Mouse (Mus musculus) liver, postnatal 0 days (tissue): Measurements from ENCODE around the gene Rasgef1b. TPM values are rescaled to one million over a fixed set of nuclear protein-coding genes. Genes with fewer than 3 reads are reported as not detected.

Experiments
- ATAC-seq: fragments of 200-750 bp; cut with Nextera tagmentation; 2 replicates; pipeline ENCODE4 v1.8.0; 2017; ENCODE audit warnings: mild to moderate bottlenecking, moderate library complexity
- DNase-seq: peaks from one replicate; pipeline ENCODE4 v3.0.0-alpha.2; 2016
- H3K27ac ChIP-seq: fragments of 300-500 bp; sonication (generic); 2 replicates; pipeline ENCODE4 v1.5.1; 2014; ENCODE audit warnings: antibody characterized with exemption, moderate library complexity, mild to moderate bottlenecking, low read depth
- H3K27me3 ChIP-seq: fragments of 300-500 bp; sonication (generic); 2 replicates; pipeline ENCODE4 v1.6.1; 2014; ENCODE audit warnings: low read length, control low read depth, mixed read lengths; ENCODE audit not compliant: insufficient read depth
- H3K36me3 ChIP-seq: fragments of 300-500 bp; sonication (generic); replicated peaks from 2 replicates; pipeline ENCODE4 v1.6.1; 2014; ENCODE audit warnings: mild to moderate bottlenecking, control low read depth, low read length, moderate library complexity, mixed read lengths; ENCODE audit not compliant: insufficient read depth
- H3K4me1 ChIP-seq: fragments of 300-500 bp; sonication (generic); 2 replicates; pipeline ENCODE4 v1.6.1; 2014; ENCODE audit warnings: antibody characterized with exemption, mild to moderate bottlenecking, control low read depth; ENCODE audit not compliant: insufficient read depth
- H3K4me2 ChIP-seq: fragments of 300-500 bp; sonication (generic); 2 replicates; pipeline ENCODE4 v1.6.1; 2014; ENCODE audit warnings: low read depth, mild to moderate bottlenecking, low read length, moderate library complexity, mixed read lengths
- H3K4me3 ChIP-seq: fragments of 300-500 bp; sonication (generic); 2 replicates; pipeline ENCODE4 v1.5.1; 2014; ENCODE audit warnings: low read depth, low read length
- H3K9ac ChIP-seq: fragments of 300-500 bp; sonication (generic); replicated peaks from 2 replicates; pipeline ENCODE4 v1.6.1; 2014; ENCODE audit warnings: mild to moderate bottlenecking, moderate library complexity
- H3K9me3 ChIP-seq: fragments of 300-500 bp; sonication (generic); 2 replicates; pipeline ENCODE4 v1.6.1; 2016; ENCODE audit warnings: mild to moderate bottlenecking, control low read depth, low read length, mixed read lengths
- CTCF ChIP-seq: sonication (generic); IDR thresholded peaks from 2 replicates; pipeline ENCODE4 v1.5.1; 2016; ENCODE audit warnings: antibody characterized with exemption, low read depth
- EP300 ChIP-seq: IDR thresholded peaks from 2 replicates; pipeline ENCODE4 v1.6.1; 2016; ENCODE audit warnings: antibody characterized with exemption, low read depth, mild to moderate bottlenecking
- WGBS: fragments of 180-500 bp; shearing (Covaris S2); extraction: QIAGEN DNeasy Blood & Tissue Kit; methylation state at CpG from one replicate; pipeline ENCODE4 v1.1.7; 2014; ENCODE audit not compliant: insufficient replicate concordance; 5-methylcytosine and 5-hydroxymethylcytosine counted together
- polyA plus RNA-seq: library from polyadenylated mRNA; unstranded; fragments of >200 nt; fragmentation: Nextera tagmentation; extraction: Ambion mirVana; gene quantifications from 2 replicates; pipeline ENCODE4 v1.2.1, GENCODE M21; 2015

Rasgef1b gene
- polyA plus RNA-seq, 1 experiment from 2014 or later = 11.8 TPM

GRCm38 (mm10) chr5:99388131-99388530 is 340.7 kb downstream of the Rasgef1b start:
- no peak for ATAC-seq
- peak overlapping the region; percentile 86 for H3K27ac ChIP-seq
- no peak for TF ChIP-seq EP300
- TF ChIP-seq CTCF = no peak

GRCm38 (mm10) chr5:99387185-99387981 is 341.5 kb downstream of the Rasgef1b start:
- 52% methylated on average over 17 of the region's 17 CpGs for WGBS
- no peak overlapping the region for H3K9ac ChIP-seq
- H3K4me1 ChIP-seq = peaks cover 13% of the 10 kb centered on the region
- H3K4me3 ChIP-seq = no peak overlapping the region
- peak overlapping the region; percentile 86 for H3K27ac ChIP-seq
- TF ChIP-seq EP300 = peak; percentile 82
- no peak for TF ChIP-seq CTCF
- H3K9me3 ChIP-seq = no peaks in the 10 kb centered on the region
- DNase-seq (peak; percentile 57), ATAC-seq (peak; percentile 92)
- no peak overlapping the region for H3K4me2 ChIP-seq
- H3K27me3 ChIP-seq = no peaks in the 10 kb centered on the region
- no peaks in the 10 kb centered on the region for H3K36me3 ChIP-seq

More at GRCm38 (mm10) chr5:99388131-99388530, 340.7 kb downstream of the Rasgef1b start:
- 72% methylated on average over 5 of the region's 5 CpGs for WGBS
- Histone ChIP-seq H3K4me3 (no peak overlapping the region), H3K9ac (no peak overlapping the region), H3K4me1 (peaks cover 13% of the 10 kb centered on the region), H3K4me2 (no peak overlapping the region), H3K36me3 (no peaks in the 10 kb centered on the region), H3K27me3 (no peaks in the 10 kb centered on the region), H3K9me3 (no peaks in the 10 kb centered on the region)
- DNase-seq = no peak

DNA sequence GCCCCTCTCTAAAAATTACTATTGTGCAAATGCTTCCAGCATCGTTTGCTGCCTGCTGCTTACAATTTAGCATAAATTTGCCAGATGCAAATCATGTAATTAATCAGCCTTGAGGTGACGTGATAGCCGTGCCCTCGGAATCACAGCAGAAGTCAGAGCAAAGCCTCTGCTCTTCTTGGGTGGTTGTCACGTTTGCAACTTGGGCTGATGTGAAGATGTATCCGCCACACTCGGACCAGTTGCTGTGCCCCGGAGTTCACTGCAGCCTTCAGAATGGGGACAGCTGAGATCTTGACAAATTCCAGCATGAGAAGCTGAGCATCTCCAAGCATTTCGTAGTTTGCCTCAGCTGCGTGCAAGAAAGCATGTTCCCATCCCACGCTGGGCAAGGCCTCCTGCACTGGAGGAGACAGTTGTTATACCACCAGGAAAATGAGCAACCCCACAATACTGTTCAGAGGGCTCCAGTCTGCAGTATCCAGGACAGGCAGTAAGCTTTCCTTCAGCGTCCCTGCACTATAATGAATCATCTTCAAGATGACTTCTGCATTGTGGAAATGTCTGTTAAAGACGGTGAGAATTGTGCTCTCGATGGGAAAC is 342.5 kb downstream of the Rasgef1b start:
- H3K4me3 ChIP-seq = no peak overlapping the region
- no peaks in the 10 kb centered on the region for H3K27me3 ChIP-seq
- WGBS = 71% methylated on average over 14 of the region's 14 CpGs
- peak overlapping the region; percentile 86 for H3K27ac ChIP-seq
- H3K9me3 ChIP-seq = no peaks in the 10 kb centered on the region
- TF ChIP-seq EP300 (no peak), CTCF (no peak)
- no peak overlapping the region for H3K9ac ChIP-seq
- H3K4me1 ChIP-seq = peaks cover 13% of the 10 kb centered on the region
- H3K4me2 ChIP-seq = no peak overlapping the region
- ATAC-seq (no peak), DNase-seq (no peak)
- H3K36me3 ChIP-seq = no peaks in the 10 kb centered on the region

DNA sequence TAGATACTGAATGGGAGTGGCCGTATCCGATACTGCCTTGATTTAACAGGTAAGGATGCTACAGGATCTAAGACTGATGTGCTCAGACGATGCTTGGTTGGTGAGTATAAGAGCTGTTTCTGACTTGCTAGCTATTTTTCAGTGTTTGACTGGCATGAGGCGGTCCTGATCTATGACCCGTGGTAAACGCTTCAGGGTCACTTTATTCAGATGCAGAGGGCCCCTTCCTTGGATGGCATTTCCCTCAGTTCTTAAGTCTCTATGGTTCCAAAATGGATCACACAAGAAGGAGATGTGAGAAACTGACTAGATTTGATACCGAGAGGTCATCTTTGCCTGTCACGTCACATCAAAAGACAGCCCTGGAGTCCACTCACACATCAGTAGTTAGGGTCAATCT is 343.1 kb downstream of the Rasgef1b start:
- Histone ChIP-seq H3K9ac (no peak overlapping the region), H3K4me2 (no peak overlapping the region), H3K27me3 (no peaks in the 10 kb centered on the region), H3K9me3 (no peaks in the 10 kb centered on the region), H3K36me3 (no peaks in the 10 kb centered on the region), H3K4me1 (peaks cover 14% of the 10 kb centered on the region), H3K27ac (no peak overlapping the region), H3K4me3 (no peak overlapping the region)
- WGBS = 79% methylated on average over 8 of the region's 8 CpGs
- DNase-seq (no peak), ATAC-seq (no peak)
- TF ChIP-seq EP300 = no peak
- TF ChIP-seq CTCF = no peak

DNA sequence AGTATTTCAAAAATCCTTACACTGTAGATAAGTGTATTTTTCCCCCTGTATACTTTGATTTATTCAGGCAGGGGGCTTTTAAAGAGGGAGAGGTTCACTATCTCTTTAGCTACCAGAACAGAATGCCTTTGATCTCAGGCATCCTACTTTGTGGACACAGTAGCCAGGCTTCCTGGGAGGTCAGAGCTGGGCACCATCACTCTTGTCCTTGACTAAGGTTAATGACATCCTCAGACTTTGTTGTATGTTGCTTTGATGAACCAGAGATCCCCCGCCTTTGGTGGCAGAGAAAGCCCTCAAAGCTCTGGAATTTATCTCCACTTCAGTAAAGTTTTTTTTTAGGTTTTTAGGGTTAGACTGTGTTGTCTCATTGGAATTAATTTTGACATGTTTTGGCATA is 343.8 kb downstream of the Rasgef1b start:
- Histone ChIP-seq H3K4me1 (peaks cover 18% of the 10 kb centered on the region), H3K9ac (no peak overlapping the region), H3K27me3 (no peaks in the 10 kb centered on the region), H3K4me2 (no peak overlapping the region), H3K36me3 (no peaks in the 10 kb centered on the region), H3K27ac (no peak overlapping the region), H3K4me3 (no peak overlapping the region), H3K9me3 (no peaks in the 10 kb centered on the region)
- ATAC-seq (no peak), DNase-seq (no peak)
- WGBS = 76% methylated on average over 1 of the region's 1 CpGs
- TF ChIP-seq EP300 (no peak), CTCF (no peak)

- Histone ChIP-seq H3K4me1 (peaks cover 18% of the 10 kb centered on the region), H3K27ac (no peak overlapping the region), H3K36me3 (no peaks in the 10 kb centered on the region), H3K9me3 (no peaks in the 10 kb centered on the region), H3K27me3 (no peaks in the 10 kb centered on the region), H3K4me2 (no peak overlapping the region), H3K9ac (no peak overlapping the region), H3K4me3 (no peak overlapping the region)
- DNase-seq = no peak
- TF ChIP-seq EP300 = no peak
- WGBS = 76% methylated on average over 13 of the region's 13 CpGs
- no peak for ATAC-seq
These were observed 345.0 kb downstream of the Rasgef1b start for GRCm38 (mm10) chr5:99383783-99384281.
